Mouse (Mus musculus) lung, embryonic 16.5 days (tissue): Measurements from ENCODE around the gene Zfp40. TPM values are rescaled to one million over a fixed set of nuclear protein-coding genes. Genes with fewer than 3 reads are reported as not detected.
"Not testable (repeated sequence)": the region's sequence is repeated elsewhere in the genome, so short reads cannot be mapped to it uniquely, and the experiment has no call there.

Experiments
- ATAC-seq: fragments of 200-750 bp; cut with Nextera tagmentation; 2 replicates; pipeline ENCODE4 v1.8.0; 2017; ENCODE audit warnings: low read depth, mild to moderate bottlenecking, moderate library complexity
- H3K27ac ChIP-seq: fragments of 300-500 bp; sonication (generic); 2 replicates; pipeline ENCODE4 v1.5.1; 2014; ENCODE audit warnings: mild to moderate bottlenecking, control low read depth, low read length
- H3K27me3 ChIP-seq: fragments of 300-500 bp; sonication (generic); 2 replicates; pipeline ENCODE4 v1.6.1; 2014; ENCODE audit warnings: low read depth, low read length, mixed read lengths; ENCODE audit not compliant: control insufficient read depth, insufficient read depth
- H3K36me3 ChIP-seq: fragments of 300-500 bp; sonication (generic); 2 replicates; pipeline ENCODE4 v1.6.1; 2014; ENCODE audit warnings: low read length; ENCODE audit not compliant: control insufficient read depth, insufficient read depth
- H3K4me1 ChIP-seq: fragments of 300-500 bp; sonication (generic); replicated peaks from 2 replicates; pipeline ENCODE4 v1.6.1; 2014; ENCODE audit warnings: low read length, mixed read lengths; ENCODE audit not compliant: control insufficient read depth, insufficient read depth
- H3K4me2 ChIP-seq: fragments of 300-500 bp; sonication (generic); 2 replicates; pipeline ENCODE4 v1.6.1; 2014; ENCODE audit warnings: low read depth, low read length, control low read depth
- H3K4me3 ChIP-seq: fragments of 300-500 bp; sonication (generic); 2 replicates; pipeline ENCODE4 v1.5.1; 2014; ENCODE audit warnings: mild to moderate bottlenecking, low read length, control low read depth
- H3K9ac ChIP-seq: fragments of 300-500 bp; sonication (generic); 2 replicates; pipeline ENCODE4 v1.6.1; 2014; ENCODE audit warnings: low read length, control low read depth
- H3K9me3 ChIP-seq: fragments of 300-500 bp; sonication (generic); 2 replicates; pipeline ENCODE4 v1.6.1; 2016; ENCODE audit warnings: low read length; ENCODE audit not compliant: control insufficient read depth
- WGBS: fragments of 180-500 bp; shearing (Covaris S2); extraction: QIAGEN DNeasy Blood & Tissue Kit; methylation state at CpG from one replicate; pipeline ENCODE4 v1.1.7; 2014; 5-methylcytosine and 5-hydroxymethylcytosine counted together
- polyA plus RNA-seq: library from polyadenylated mRNA; unstranded; fragments of >200 nt; fragmentation: Nextera tagmentation; extraction: Ambion mirVana; gene quantifications from 2 replicates; pipeline ENCODE4 v1.2.1, GENCODE M21; 2015

The Zfp40 gene
- polyA plus RNA-seq = 11.7 and 12.5 TPM in 2 replicates

DNA sequence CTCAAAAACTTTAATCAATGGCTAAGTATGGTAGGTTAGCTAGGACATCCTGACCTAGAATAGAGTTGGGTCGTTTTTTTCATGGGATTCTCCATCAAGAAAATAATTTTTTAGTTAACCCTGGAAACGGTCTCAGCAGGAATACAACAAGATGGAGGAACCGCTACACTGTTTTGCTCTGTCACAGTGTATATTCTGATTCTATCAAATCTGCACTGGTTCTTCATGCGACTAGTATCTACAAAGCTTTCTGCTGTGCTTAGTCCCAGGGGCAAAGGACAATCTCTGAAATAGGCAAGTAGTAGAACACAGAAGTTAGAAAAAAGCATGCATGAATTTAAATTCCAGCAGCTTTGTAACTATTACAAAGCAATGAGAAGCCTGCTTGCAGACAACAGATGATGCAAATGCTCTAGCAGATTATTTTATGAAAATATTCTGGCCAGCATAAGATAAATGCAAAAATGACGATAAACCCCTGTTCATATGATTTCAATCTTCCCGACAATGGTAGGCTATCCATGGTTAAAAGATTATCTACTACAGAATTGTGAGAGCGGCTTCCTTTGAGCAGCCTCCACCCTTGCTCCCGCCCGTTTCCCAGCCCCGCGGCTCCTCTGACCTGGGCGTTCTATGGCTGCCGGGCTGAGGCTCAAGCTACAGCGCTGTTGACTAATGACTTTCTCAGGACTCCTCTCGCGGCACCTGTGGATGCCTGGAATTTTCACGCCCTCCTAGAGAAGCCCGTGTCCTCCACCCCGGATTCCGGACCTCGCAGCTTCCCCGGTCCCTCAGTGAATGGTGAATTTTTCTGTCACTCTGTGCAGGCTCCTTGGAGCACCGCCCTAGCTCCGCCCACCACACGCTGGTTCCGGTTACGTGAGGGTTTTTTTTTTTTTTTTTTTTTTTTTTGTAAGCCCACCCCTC lies at the start of gene Zfp40:
Gene Zfp40, minus strand, starts transcription at position 800 of the 927 bp plus-strand sequence.
- Histone ChIP-seq H3K9me3 (no peaks in the 10 kb centered on the region), H3K27ac (peak within 1 kb of the TSS; percentile 88), H3K4me3 (peak within 1 kb of the TSS; percentile 82), H3K4me1 (no peaks in the 10 kb centered on the region), H3K27me3 (no peaks in the 10 kb centered on the region), H3K4me2 (peak within 1 kb of the TSS; percentile 79), H3K9ac (peak within 1 kb of the TSS; percentile 81), H3K36me3 (peaks cover 3% of the 10 kb centered on the region; the same call in 1 of the 2 replicates)
- WGBS = 3% methylated on average over 27 of the region's 27 CpGs
- peak; percentile 100 for ATAC-seq

GRCm38 (mm10) chr17:23218320-23218719 lies 25.3 kb upstream of the Zfp40 start:
- Histone ChIP-seq H3K4me3 (no peak overlapping the region), H3K9ac (no peak overlapping the region), H3K4me2 (no peak overlapping the region), H3K9me3 (no peaks in the 10 kb centered on the region), H3K27me3 (no peaks in the 10 kb centered on the region), H3K4me1 (no peaks in the 10 kb centered on the region), H3K27ac (no peak overlapping the region), H3K36me3 (no peaks in the 10 kb centered on the region)
- no peak for ATAC-seq
- 80% methylated on average over 2 of the region's 2 CpGs for WGBS

DNA sequence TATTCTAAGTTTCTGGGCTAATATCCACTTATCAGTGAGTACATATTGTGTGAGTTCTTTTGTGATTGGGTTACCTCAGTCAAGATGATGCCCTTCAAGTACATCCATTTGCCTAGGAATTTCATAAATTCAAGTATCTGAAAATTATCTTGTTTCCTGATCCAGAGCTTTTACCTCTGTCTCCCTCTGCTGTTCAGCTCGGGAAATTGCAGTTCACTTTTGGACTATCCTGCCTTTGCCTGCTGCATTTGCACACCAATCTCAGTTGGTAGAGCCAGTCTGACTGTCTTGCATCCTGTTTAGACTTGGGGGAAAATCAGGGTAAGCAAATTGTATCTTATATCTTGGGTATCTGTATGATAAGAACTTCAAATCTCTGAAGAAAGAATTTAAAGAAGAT lies 6.8 kb upstream of the Zfp40 start:
- not testable (repeated sequence) for H3K36me3 ChIP-seq, H3K27me3 ChIP-seq, ATAC-seq, H3K9me3 ChIP-seq, H3K4me3 ChIP-seq, H3K4me1 ChIP-seq, H3K9ac ChIP-seq, H3K4me2 ChIP-seq, H3K27ac ChIP-seq
- 0% methylated on average over 1 of the region's 1 CpGs for WGBS

DNA sequence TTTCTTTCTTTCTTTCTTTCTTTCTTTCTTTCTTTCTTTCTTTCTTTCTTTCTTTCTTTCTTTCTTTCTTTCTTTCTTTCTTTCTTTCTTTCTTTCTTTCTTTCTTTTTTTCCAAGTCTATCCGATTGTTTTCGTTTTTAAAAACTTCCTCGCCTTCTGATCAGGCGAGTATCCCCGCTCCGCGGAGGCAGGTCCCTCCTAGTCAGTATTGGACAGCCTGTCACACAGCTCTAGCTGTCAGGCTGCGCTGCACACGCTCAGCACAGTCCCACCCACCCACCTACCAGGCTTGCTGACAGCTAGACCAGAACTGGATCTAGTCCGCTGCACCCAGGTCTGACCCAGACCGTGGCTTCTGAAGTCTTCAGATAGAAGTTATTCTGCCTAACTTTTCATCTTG lies 389 bp upstream of the Zfp40 start:
- Histone ChIP-seq H3K9me3 (no peaks in the 10 kb centered on the region), H3K4me1 (no peaks in the 10 kb centered on the region), H3K4me2 (peak overlapping the region; percentile 79), H3K27ac (peak overlapping the region; percentile 63; the same call in 1 of the 2 replicates), H3K27me3 (no peaks in the 10 kb centered on the region), H3K36me3 (peaks cover 3% of the 10 kb centered on the region; the same call in 1 of the 2 replicates), H3K4me3 (peak overlapping the region; percentile 82), H3K9ac (peak overlapping the region; percentile 78)
- under 1% methylated on average over 11 of the region's 11 CpGs for WGBS
- peak; percentile 93 for ATAC-seq

- peak; percentile 71; the same call in 1 of the 2 replicates for ATAC-seq
- 11% methylated on average over 2 of the region's 2 CpGs for WGBS
- peak overlapping the region; percentile 7; the same call in 1 of the 2 replicates for H3K27ac ChIP-seq
- no peaks in the 10 kb centered on the region for H3K27me3 ChIP-seq
- no peak overlapping the region for H3K4me3 ChIP-seq
- H3K9ac ChIP-seq = no peak overlapping the region
- H3K4me2 ChIP-seq = no peak overlapping the region
- H3K36me3 ChIP-seq = peaks cover 12% of the 10 kb centered on the region
- no peaks in the 10 kb centered on the region for H3K9me3 ChIP-seq
- no peaks in the 10 kb centered on the region for H3K4me1 ChIP-seq
Observed at GRCm38 (mm10) chr17:23187680-23188079, 5.4 kb downstream of the Zfp40 start.

Other genes with a start within 250 kb of the Zfp40 start
- gene Vmn2r-ps130, start 132.1 kb downstream of the Zfp40 start, polyA plus RNA-seq = not detected in 2 replicates
- not detected in 2 replicates for gene Vmn2r114, start 119.3 kb upstream of the Zfp40 start, polyA plus RNA-seq
- gene Vmn2r115, start 150.5 kb upstream of the Zfp40 start, polyA plus RNA-seq = not detected in 2 replicates
- not detected in 2 replicates for gene Vmn2r116, start 191.4 kb upstream of the Zfp40 start, polyA plus RNA-seq